Mouse (Mus musculus): Measurements from ENCODE around the gene Olfr1344. TPM values are rescaled to one million over a fixed set of nuclear protein-coding genes. Genes with fewer than 3 reads are reported as not detected.
A peak's percentile ranks its signal among the peaks of the same experiment; 100 is the strongest.

The Olfr1344 gene
- 0.14 TPM in 1 of 2 replicates, not detected in the other for polyA plus RNA-seq (2014; fragmentation: Nextera tagmentation; extraction: Ambion mirVana)

DNA sequence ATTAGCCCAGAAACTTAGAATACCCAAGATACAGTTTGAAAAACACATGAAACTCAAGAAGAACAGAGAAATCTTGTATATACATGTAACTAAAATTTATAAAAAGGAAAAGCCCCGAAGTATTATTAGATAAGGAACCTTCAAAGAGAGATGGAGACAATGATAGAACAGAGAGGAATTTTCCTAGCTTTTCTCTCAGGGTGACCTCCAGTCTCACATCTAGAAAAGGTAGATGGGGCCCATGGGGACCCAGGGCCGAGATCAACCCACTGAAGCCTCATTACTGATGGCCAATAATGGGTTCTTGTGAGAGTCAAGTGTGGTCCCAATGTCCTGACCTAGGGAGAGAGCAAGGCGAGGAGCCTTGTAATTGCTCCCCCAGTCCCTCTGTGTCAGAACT is at the start of gene Olfr1344:
Olfr1344 (plus strand) TSS at position 301 of the 400 bp plus-strand sequence.
- H3K4me2 ChIP-seq (ENCODE audit: low read length): no peak within 1 kb of the TSS
- H3K9me3 ChIP-seq (replicated peaks; ENCODE audit: control insufficient read depth, low read length): no peaks in the 10 kb centered on the region
- H3K4me3 ChIP-seq (ENCODE audit: low read depth, low read length): no peak within 1 kb of the TSS
- WGBS: 84% methylated on average over 3 of the region's 3 CpGs
- no peaks in the 10 kb centered on the region for H3K27me3 ChIP-seq (replicated peaks; ENCODE audit: control insufficient read depth, insufficient read depth, low read length)
- H3K9ac ChIP-seq (ENCODE audit: low read length): no peak within 1 kb of the TSS
- no peaks in the 10 kb centered on the region for H3K36me3 ChIP-seq (ENCODE audit: control insufficient read depth, insufficient read depth, low read length)
- H3K27ac ChIP-seq (ENCODE audit: low read depth, low read length): no peak within 1 kb of the TSS
- no peak for DNase-seq (ENCODE audit: low spot score)
- peaks cover 6% of the 10 kb centered on the region for H3K4me1 ChIP-seq (ENCODE audit: control insufficient read depth, insufficient read depth, low read length)
- ATAC-seq: no peak

DNA sequence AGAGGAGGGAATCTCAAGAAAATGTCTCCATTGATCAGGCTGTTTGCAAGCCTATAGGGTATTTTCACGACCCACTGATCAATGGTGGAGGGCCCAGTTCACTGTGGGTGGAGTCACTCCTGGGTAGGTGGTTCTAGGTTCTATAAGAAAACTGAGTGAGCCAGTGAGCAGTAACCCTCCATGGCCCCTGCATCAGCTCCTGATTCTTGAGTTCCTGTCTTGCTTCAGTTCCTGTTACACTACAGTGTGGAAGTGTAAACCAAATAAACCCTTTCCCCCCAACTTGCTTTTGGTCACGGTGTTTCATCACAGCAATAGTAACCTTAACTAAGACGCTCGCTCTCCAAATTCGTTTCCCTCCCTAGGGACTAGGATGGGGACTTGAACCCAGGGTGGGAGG is 49.5 kb upstream of the Olfr1344 start:
- WGBS: 87% methylated on average over 5 of the region's 5 CpGs
- H3K4me2 ChIP-seq (ENCODE audit: low read length): no peak overlapping the region
- H3K4me3 ChIP-seq (ENCODE audit: low read depth, low read length): no peak overlapping the region
- peaks cover 34% of the 10 kb centered on the region for H3K36me3 ChIP-seq (ENCODE audit: control insufficient read depth, insufficient read depth, low read length)
- ATAC-seq: no peak
- H3K27me3 ChIP-seq (replicated peaks; ENCODE audit: control insufficient read depth, insufficient read depth, low read length): no peaks in the 10 kb centered on the region
- H3K4me1 ChIP-seq (ENCODE audit: control insufficient read depth, insufficient read depth, low read length): no peaks in the 10 kb centered on the region
- H3K27ac ChIP-seq (ENCODE audit: low read depth, low read length): no peak overlapping the region
- H3K9me3 ChIP-seq (replicated peaks; ENCODE audit: control insufficient read depth, low read length): no peaks in the 10 kb centered on the region
- DNase-seq (ENCODE audit: low spot score): no peak
- H3K9ac ChIP-seq (ENCODE audit: low read length): no peak overlapping the region

DNA sequence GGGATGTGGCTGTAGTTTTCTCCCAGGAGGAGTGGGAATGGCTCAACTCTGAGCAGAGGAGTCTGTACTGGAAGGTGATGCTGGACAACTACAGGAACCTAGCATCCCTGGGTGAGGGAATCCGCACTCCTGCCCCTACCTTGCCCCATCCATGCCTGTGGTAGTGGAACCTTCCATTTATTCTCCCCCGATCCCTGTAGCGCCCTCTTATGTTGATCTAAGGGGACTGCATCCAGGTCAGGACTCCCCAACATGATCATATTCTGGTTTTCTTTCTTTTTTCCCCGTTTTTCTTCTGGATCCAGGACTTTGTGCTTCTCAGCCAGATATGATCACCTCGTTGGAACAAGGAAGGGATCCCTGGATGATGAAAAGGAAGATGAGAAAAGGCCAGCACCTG is 49.0 kb upstream of the Olfr1344 start:
- H3K36me3 ChIP-seq (ENCODE audit: control insufficient read depth, insufficient read depth, low read length): peaks cover 39% of the 10 kb centered on the region
- no peaks in the 10 kb centered on the region for H3K4me1 ChIP-seq (ENCODE audit: control insufficient read depth, insufficient read depth, low read length)
- H3K27ac ChIP-seq (ENCODE audit: low read depth, low read length): no peak overlapping the region
- no peak overlapping the region for H3K4me2 ChIP-seq (ENCODE audit: low read length)
- H3K9ac ChIP-seq (ENCODE audit: low read length): no peak overlapping the region
- no peaks in the 10 kb centered on the region for H3K27me3 ChIP-seq (replicated peaks; ENCODE audit: control insufficient read depth, insufficient read depth, low read length)
- 72% methylated on average over 5 of the region's 5 CpGs for WGBS
- H3K9me3 ChIP-seq (replicated peaks; ENCODE audit: control insufficient read depth, low read length): no peaks in the 10 kb centered on the region
- ATAC-seq (no peak), DNase-seq (ENCODE audit: low spot score) (no peak)
- no peak overlapping the region for H3K4me3 ChIP-seq (ENCODE audit: low read depth, low read length)

DNA sequence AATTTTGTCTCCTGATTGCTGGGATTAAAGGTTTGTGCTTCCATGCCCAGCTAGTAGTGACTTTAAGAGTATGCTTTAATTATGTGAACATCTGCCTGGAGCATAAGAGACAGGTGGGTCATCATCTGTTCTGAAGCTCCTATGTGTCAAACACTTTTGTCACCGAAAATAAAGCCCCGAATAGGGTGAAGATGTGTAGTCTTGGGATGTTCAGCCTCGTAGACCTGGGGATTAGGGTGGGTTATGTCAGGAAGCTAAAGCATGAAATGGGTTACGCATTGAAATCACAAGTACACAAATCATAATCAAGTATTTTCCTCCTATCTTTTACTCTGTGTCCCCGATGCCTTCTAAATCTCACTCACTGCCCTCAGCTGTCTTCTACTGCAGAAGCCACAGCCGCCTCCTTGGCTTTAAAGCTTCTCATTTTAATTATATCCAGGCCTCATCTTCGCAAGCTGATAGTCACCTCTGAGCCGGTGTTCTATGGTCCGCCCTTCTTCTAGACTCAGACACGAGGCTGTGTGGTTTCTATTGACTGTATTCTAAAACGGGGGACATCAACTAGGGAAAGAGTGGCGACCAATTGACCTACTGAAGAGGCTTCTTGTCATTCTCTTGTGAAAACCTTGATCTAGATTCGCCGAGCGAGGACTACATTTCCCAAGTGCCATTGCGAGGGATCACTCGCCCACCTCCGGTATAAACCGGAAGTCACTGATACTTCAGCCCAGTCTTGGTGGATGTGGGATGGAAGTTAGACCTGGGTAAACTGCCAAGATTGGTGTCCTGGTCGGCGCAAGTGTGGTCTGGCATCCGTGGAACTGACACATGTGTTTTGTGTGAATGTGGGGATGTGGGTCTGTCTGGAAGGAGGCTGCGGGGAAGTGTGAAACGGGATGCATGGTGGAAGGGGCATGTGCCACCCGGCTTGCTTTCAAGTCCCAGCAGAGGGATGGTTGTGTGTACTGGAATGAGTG is 40.2 kb upstream of the Olfr1344 start, which contains the start of gene Smim17:
Smim17 (plus strand) TSS at position 720 of the 980 bp plus-strand sequence.
- peak within 1 kb of the TSS; percentile 59 for H3K4me2 ChIP-seq (ENCODE audit: low read length)
- 29% methylated on average over 25 of the region's 25 CpGs for WGBS
- H3K9me3 ChIP-seq (replicated peaks; ENCODE audit: control insufficient read depth, low read length): no peaks in the 10 kb centered on the region
- H3K4me3 ChIP-seq (ENCODE audit: low read depth, low read length): peak within 1 kb of the TSS; percentile 41
- H3K4me1 ChIP-seq (ENCODE audit: control insufficient read depth, insufficient read depth, low read length): no peaks in the 10 kb centered on the region
- H3K27me3 ChIP-seq (replicated peaks; ENCODE audit: control insufficient read depth, insufficient read depth, low read length): no peaks in the 10 kb centered on the region
- DNase-seq (ENCODE audit: low spot score) (peak; percentile 82), ATAC-seq (peak; percentile 94)
- H3K9ac ChIP-seq (ENCODE audit: low read length): peak within 1 kb of the TSS; percentile 61
- H3K36me3 ChIP-seq (ENCODE audit: control insufficient read depth, insufficient read depth, low read length): peaks cover 23% of the 10 kb centered on the region
- H3K27ac ChIP-seq (ENCODE audit: low read depth, low read length): no peak within 1 kb of the TSS; the same call in 1 of the 2 replicates

DNA sequence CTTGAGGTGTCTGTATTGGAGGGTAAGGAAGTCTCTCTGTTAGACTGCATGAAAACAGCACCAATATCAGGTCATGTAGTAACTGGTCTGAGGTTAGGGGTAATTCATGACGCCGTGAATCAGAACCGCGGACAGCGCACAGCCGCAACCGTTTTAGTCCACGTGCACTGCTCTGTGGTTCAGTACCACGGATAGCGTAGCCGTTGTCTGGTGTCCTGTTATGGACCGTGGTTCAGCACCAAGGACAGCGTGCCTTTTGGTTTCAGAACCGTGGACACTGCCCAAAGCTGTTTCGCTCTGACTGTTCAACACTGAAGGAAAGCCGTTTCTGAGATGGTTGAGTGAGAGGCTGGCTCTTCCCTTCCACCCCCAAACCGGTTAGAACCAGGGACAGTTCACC is 28.4 kb upstream of the Olfr1344 start, which contains the start of gene Gm20715:
Gm20715 (plus strand) TSS at position 235 of the 400 bp plus-strand sequence.
- Histone ChIP-seq H3K27me3 (replicated peaks; ENCODE audit: control insufficient read depth, insufficient read depth, low read length) (no peaks in the 10 kb centered on the region), H3K4me1 (ENCODE audit: control insufficient read depth, insufficient read depth, low read length) (no peaks in the 10 kb centered on the region), H3K27ac (ENCODE audit: low read depth, low read length) (no peak within 1 kb of the TSS), H3K36me3 (ENCODE audit: control insufficient read depth, insufficient read depth, low read length) (no peaks in the 10 kb centered on the region), H3K4me3 (ENCODE audit: low read depth, low read length) (no peak within 1 kb of the TSS), H3K9ac (ENCODE audit: low read length) (no peak within 1 kb of the TSS), H3K4me2 (ENCODE audit: low read length) (no peak within 1 kb of the TSS), H3K9me3 (replicated peaks; ENCODE audit: control insufficient read depth, low read length) (no peaks in the 10 kb centered on the region)
- WGBS: 1% methylated on average over 17 of the region's 17 CpGs
- DNase-seq (ENCODE audit: low spot score): peak; percentile 86
- ATAC-seq: peak; percentile 76

DNA sequence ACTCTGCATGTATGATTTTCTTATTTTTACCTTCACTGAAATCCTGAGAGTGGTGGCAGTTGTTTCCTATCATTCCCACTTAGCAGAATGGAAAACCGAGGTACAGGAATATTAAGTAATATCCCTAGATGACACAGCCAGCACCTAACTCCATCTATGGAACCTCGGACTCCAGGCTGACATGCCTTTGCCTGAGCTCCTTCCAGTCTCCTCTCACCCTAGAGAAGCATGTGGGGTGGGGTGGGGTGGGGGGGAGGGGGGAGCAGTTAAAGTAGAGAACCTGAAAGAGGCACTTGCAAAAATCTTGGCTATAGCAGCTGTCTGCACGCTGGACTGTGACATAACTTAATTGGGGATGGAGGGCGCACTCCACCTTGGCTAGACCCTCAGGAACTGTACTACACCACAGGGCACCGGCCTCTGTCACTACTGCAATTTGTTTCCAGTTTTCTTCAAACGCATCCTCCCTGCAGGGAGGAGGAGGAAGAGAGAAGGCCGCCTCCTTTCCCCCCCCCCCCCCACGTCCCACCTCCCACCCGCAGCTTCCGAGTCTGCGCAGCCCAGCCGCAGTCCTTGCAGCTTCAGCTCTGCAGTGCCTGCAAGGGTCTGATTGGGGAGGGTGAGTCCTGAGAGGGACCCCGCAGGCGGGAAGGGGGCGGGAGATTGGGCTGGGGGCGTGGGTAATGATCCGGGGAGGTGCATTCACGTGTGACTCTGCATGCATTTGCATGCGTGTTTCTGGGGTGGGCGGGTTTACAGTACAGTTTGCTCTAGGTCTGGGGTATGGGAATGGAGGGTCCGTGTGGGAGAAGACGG is 23.7 kb upstream of the Olfr1344 start:
- Histone ChIP-seq H3K27me3 (replicated peaks; ENCODE audit: control insufficient read depth, insufficient read depth, low read length) (no peaks in the 10 kb centered on the region), H3K4me1 (ENCODE audit: control insufficient read depth, insufficient read depth, low read length) (no peaks in the 10 kb centered on the region), H3K4me3 (ENCODE audit: low read depth, low read length) (peak overlapping the region; percentile 27), H3K9me3 (replicated peaks; ENCODE audit: control insufficient read depth, low read length) (no peaks in the 10 kb centered on the region), H3K36me3 (ENCODE audit: control insufficient read depth, insufficient read depth, low read length) (no peaks in the 10 kb centered on the region), H3K27ac (ENCODE audit: low read depth, low read length) (no peak overlapping the region), H3K4me2 (ENCODE audit: low read length) (peak overlapping the region; percentile 46), H3K9ac (ENCODE audit: low read length) (peak overlapping the region; percentile 50)
- DNase-seq (ENCODE audit: low spot score) (peak; percentile 52), ATAC-seq (peak; percentile 84)
- WGBS: 7% methylated on average over 20 of the region's 22 CpGs

DNA sequence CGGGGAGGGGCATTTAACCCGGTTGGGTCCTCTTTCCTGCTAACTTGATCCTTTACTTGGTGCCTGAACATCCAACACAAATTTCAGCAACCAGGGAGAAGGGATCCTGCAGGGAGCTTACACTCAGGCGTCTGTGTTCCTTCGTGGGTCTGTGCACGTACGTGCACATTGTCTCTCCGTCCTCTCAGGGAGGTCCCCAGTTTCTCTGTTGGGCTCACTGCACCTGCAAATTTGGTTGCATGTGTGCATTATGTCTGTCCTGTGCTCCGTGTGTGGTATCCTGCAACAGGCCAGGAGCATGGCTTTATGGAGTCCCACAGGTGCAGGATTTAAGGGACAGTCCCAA is 23.1 kb upstream of the Olfr1344 start:
- peak overlapping the region; percentile 46 for H3K4me2 ChIP-seq (ENCODE audit: low read length)
- H3K27me3 ChIP-seq (replicated peaks; ENCODE audit: control insufficient read depth, insufficient read depth, low read length): no peaks in the 10 kb centered on the region
- DNase-seq (ENCODE audit: low spot score): no peak
- H3K9me3 ChIP-seq (replicated peaks; ENCODE audit: control insufficient read depth, low read length): no peaks in the 10 kb centered on the region
- H3K9ac ChIP-seq (ENCODE audit: low read length): peak overlapping the region; percentile 50
- WGBS: 17% methylated on average over 8 of the region's 8 CpGs
- H3K4me3 ChIP-seq (ENCODE audit: low read depth, low read length): peak overlapping the region; percentile 27
- H3K36me3 ChIP-seq (ENCODE audit: control insufficient read depth, insufficient read depth, low read length): no peaks in the 10 kb centered on the region
- no peak overlapping the region for H3K27ac ChIP-seq (ENCODE audit: low read depth, low read length)
- no peaks in the 10 kb centered on the region for H3K4me1 ChIP-seq (ENCODE audit: control insufficient read depth, insufficient read depth, low read length)
- peak; percentile 38; the same call in 1 of the 2 replicates for ATAC-seq

DNA sequence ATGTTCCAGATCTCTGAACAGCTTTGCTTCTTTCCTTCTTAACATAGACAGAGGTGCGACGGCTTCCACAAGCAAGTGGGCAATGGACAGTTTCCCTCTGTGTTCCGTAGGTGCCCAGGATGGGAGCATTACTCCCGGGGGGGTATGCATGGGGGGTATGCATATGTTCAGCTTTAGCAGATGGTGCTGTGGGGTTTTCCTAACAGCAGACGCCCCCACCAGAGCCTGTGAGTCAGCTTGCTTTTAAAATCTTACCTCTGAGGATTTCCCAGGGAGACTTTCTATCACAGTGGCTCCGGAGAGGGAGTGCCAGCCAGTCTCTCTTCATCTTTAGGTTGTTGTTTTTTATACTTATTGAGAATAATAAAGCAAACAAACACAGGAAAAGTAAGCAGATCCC is 18.6 kb upstream of the Olfr1344 start:
- H3K9me3 ChIP-seq (replicated peaks; ENCODE audit: control insufficient read depth, low read length): no peaks in the 10 kb centered on the region
- ATAC-seq (no peak), DNase-seq (ENCODE audit: low spot score) (no peak)
- H3K9ac ChIP-seq (ENCODE audit: low read length): no peak overlapping the region
- no peaks in the 10 kb centered on the region for H3K36me3 ChIP-seq (ENCODE audit: control insufficient read depth, insufficient read depth, low read length)
- H3K4me1 ChIP-seq (ENCODE audit: control insufficient read depth, insufficient read depth, low read length): no peaks in the 10 kb centered on the region
- H3K27me3 ChIP-seq (replicated peaks; ENCODE audit: control insufficient read depth, insufficient read depth, low read length): no peaks in the 10 kb centered on the region
- H3K4me2 ChIP-seq (ENCODE audit: low read length): no peak overlapping the region
- H3K4me3 ChIP-seq (ENCODE audit: low read depth, low read length): no peak overlapping the region
- H3K27ac ChIP-seq (ENCODE audit: low read depth, low read length): no peak overlapping the region
- 78% methylated on average over 6 of the region's 6 CpGs for WGBS
